Mouse (Mus musculus) hindbrain, embryonic 12.5 days (tissue): Measurements from ENCODE around the gene Rnf145. TPM values are rescaled to one million over a fixed set of nuclear protein-coding genes. Genes with fewer than 3 reads are reported as not detected.

Experiments used
- microRNA-seq: library from miRNA; unstranded; fragments of <30 nt; microRNA quantifications from one replicate; pipeline ENCODE4, GENCODE M21; 2017
- polyA plus RNA-seq: library from polyadenylated mRNA; unstranded; fragments of >200 nt; fragmentation: Nextera tagmentation; extraction: Ambion mirVana; gene quantifications from 2 replicates; pipeline ENCODE4 v1.2.1, GENCODE M21; 2016

The Rnf145 gene
- polyA plus RNA-seq, 1 experiment from 2014 or later: 131 TPM

Small RNAs within 50 kb of the gene (microRNA-seq; reads per million reads assigned to microRNA genes)
- gene Gm22121: not detected

Other genes with a start within 250 kb of the Rnf145 start
- gene Il12b, start 118.9 kb upstream of the Rnf145 start, polyA plus RNA-seq: not detected in 2 replicates
- 63.6 and 65.3 TPM in 2 replicates for gene Ublcp1, start 48.5 kb upstream of the Rnf145 start, polyA plus RNA-seq
- gene Ebf1, start 98.4 kb downstream of the Rnf145 start, polyA plus RNA-seq: 111 and 122 TPM in 2 replicates